Mouse (Mus musculus): ENCODE measurements around the gene Dars.

GRCm38 (mm10) chr1:128439618-128440017 is 22.4 kb upstream of the Dars start:
- no peak for TF ChIP-seq EP300 (IDR thresholded peaks at IDR 0.05; ENCODE audit: low read depth)
- no peak for TF ChIP-seq CTCF (IDR thresholded peaks at IDR 0.05; ENCODE audit: low read depth)
